Mouse (Mus musculus) heart, embryonic 14.5 days (tissue): ENCODE measurements around the gene Tbx21. TPM values are rescaled to one million over a fixed set of nuclear protein-coding genes. Genes with fewer than 3 reads are reported as not detected.

Source experiments
- ATAC-seq: fragments of 200-750 bp; cut with Nextera tagmentation; 2 replicates; pipeline ENCODE4 v1.8.0; 2017; ENCODE audit warnings: low read depth, moderate TSS enrichment; ENCODE audit not compliant: insufficient number of reproducible peaks, insufficient read depth, low FRiP score
- H3K27ac ChIP-seq, 2 experiments: fragments of 200-500 bp in 1 of 2; fragments of 300-500 bp in 1 of 2; sonication (generic) in 1 of 2; replicated peaks in 1 of 2; 2 replicates each; pipeline ENCODE4 v1.5.1; 2012 to 2014; ENCODE audit warnings: low read depth in 2 of 2, low read length in 2 of 2, control low read depth in 1 of 2, mild to moderate bottlenecking in 1 of 2, mixed read lengths in 1 of 2; ENCODE audit not compliant: control insufficient read depth in 1 of 2, insufficient read depth in 1 of 2
- H3K27me3 ChIP-seq: fragments of 300-500 bp; sonication (generic); 2 replicates; pipeline ENCODE4 v1.6.1; 2014; ENCODE audit warnings: mild to moderate bottlenecking, low read length, control low read depth; ENCODE audit not compliant: control insufficient read depth, insufficient read depth
- H3K36me3 ChIP-seq: fragments of 300-500 bp; sonication (generic); 2 replicates; pipeline ENCODE4 v1.6.1; 2014; ENCODE audit warnings: mild to moderate bottlenecking, control low read depth, low read length, mixed read lengths; ENCODE audit not compliant: control insufficient read depth, insufficient read depth
- H3K4me1 ChIP-seq, 2 experiments: fragments of 200-500 bp in 1 of 2; fragments of 300-500 bp in 1 of 2; sonication (generic) in 1 of 2; 2 replicates each; pipeline ENCODE4 v1.6.1; 2012 to 2014; ENCODE audit warnings: low read length in 2 of 2, control low read depth in 1 of 2, mixed read lengths in 1 of 2; ENCODE audit not compliant: control insufficient read depth in 2 of 2, insufficient read depth in 2 of 2
- H3K4me2 ChIP-seq: fragments of 300-500 bp; sonication (generic); 2 replicates; pipeline ENCODE4 v1.6.1; 2014; ENCODE audit warnings: mild to moderate bottlenecking, low read length
- H3K4me3 ChIP-seq, 2 experiments: fragments of 200-500 bp in 1 of 2; fragments of 300-500 bp in 1 of 2; sonication (generic) in 1 of 2; 2 replicates each; pipeline ENCODE4 v1.5.1; 2012 to 2014; ENCODE audit warnings: low read length in 2 of 2, mild to moderate bottlenecking in 2 of 2, control low read depth in 1 of 2, low read depth in 1 of 2, moderate library complexity in 1 of 2; ENCODE audit not compliant: control insufficient read depth in 1 of 2, insufficient read depth in 1 of 2
- H3K9ac ChIP-seq: fragments of 300-500 bp; sonication (generic); 2 replicates; pipeline ENCODE4 v1.6.1; 2014; ENCODE audit warnings: mild to moderate bottlenecking, low read length
- H3K9me3 ChIP-seq: fragments of 300-500 bp; sonication (generic); 2 replicates; pipeline ENCODE4 v1.6.1; 2016; ENCODE audit warnings: low read length, control low read depth; ENCODE audit not compliant: control insufficient read depth
- WGBS: fragments of 180-500 bp; shearing (Covaris S2); extraction: QIAGEN DNeasy Blood & Tissue Kit; methylation state at CpG from one replicate; pipeline ENCODE4 v1.1.7; 2014; 5-methylcytosine and 5-hydroxymethylcytosine counted together
- polyA plus RNA-seq: library from polyadenylated mRNA; unstranded; fragments of >200 nt; fragmentation: Nextera tagmentation; extraction: Ambion mirVana; gene quantifications from 2 replicates; pipeline ENCODE4 v1.2.1, GENCODE M21; 2014

Tbx21 gene
- polyA plus RNA-seq, 1 experiment from 2014 or later = 0.08 TPM

DNA sequence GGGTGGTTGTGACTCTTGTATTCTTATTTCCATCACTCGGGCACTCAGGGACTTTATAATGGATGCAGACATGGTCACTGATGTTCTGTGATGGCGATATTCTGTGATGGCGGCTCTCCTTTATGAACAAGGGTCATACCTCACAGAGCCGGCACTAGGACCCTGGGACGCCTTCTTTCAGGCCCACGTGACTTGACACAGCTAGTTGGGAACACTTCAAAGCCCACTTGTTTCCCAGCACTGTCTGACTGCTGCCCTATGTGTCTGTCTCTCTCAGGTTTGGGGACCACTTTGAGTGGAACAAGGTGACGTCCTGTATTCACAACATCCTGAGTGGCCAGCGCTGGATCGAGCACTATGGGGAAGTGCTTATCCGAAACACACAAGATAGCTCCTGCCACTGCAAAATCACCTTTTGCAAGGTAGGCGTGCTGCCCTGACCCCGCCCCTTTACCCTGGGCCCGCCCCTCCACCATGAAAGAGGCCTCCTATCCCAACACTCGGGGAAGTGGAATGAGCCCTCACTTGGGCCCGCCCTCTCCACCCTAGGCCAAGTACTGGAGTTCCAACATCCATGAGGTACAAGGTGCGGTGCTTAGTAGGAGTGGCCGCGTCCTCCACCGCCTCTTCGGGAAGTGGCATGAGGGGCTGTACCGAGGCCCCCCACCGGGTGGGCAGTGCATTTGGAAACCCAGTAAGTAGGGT is 48.3 kb downstream of the Tbx21 start:
- ATAC-seq = no peak

GRCm38 (mm10) chr11:97065538-97066295 is 49.4 kb downstream of the Tbx21 start:
- no peak overlapping the region for H3K4me2 ChIP-seq
- peaks cover 30% of the 10 kb centered on the region for H3K36me3 ChIP-seq
- H3K4me3 ChIP-seq = no peak overlapping the region
- no peak overlapping the region for H3K27ac ChIP-seq
- H3K4me1 ChIP-seq = peaks cover 2 to 9% of the 10 kb centered on the region in 2 experiments; a peak in 2 of 4 replicates
- no peaks in the 10 kb centered on the region for H3K27me3 ChIP-seq
- H3K9me3 ChIP-seq = no peaks in the 10 kb centered on the region
- WGBS = 76% methylated on average over 12 of the region's 12 CpGs
- no peak overlapping the region for H3K9ac ChIP-seq
- no peak for ATAC-seq

More for the DNA sequence above, 48.3 kb downstream of the Tbx21 start:
- H3K27me3 ChIP-seq = no peaks in the 10 kb centered on the region
- no peak overlapping the region for H3K9ac ChIP-seq
- H3K4me3 ChIP-seq = no peak overlapping the region
- WGBS = 51% methylated on average over 22 of the region's 22 CpGs
- no peaks in the 10 kb centered on the region for H3K9me3 ChIP-seq
- H3K4me2 ChIP-seq = no peak overlapping the region
- peaks cover 7 to 17% of the 10 kb centered on the region in 2 experiments; a peak in 3 of 4 replicates for H3K4me1 ChIP-seq
- peaks cover 19% of the 10 kb centered on the region for H3K36me3 ChIP-seq
- H3K27ac ChIP-seq = no peak overlapping the region

- Histone ChIP-seq H3K4me2 (no peak overlapping the region), H3K4me1 (peaks cover 0 to 5% of the 10 kb centered on the region in 2 experiments; a peak in 2 of 4 replicates), H3K27ac (no peak overlapping the region; a peak in 1 of 4 replicates), H3K9me3 (no peaks in the 10 kb centered on the region), H3K4me3 (no peak overlapping the region), H3K27me3 (no peaks in the 10 kb centered on the region), H3K9ac (no peak overlapping the region), H3K36me3 (peaks cover 41% of the 10 kb centered on the region)
- no peak for ATAC-seq
- 80% methylated on average over 3 of the region's 3 CpGs for WGBS
Observed at GRCm38 (mm10) chr11:97063921-97064295, 51.2 kb downstream of the Tbx21 start.

- Histone ChIP-seq H3K9me3 (no peaks in the 10 kb centered on the region), H3K4me3 (no peak overlapping the region), H3K4me1 (peaks cover 0 to 5% of the 10 kb centered on the region in 2 experiments; a peak in 2 of 4 replicates), H3K27ac (peak overlapping the region; percentile 14 to 34; a peak in 2 of 4 replicates), H3K36me3 (peaks cover 46% of the 10 kb centered on the region), H3K9ac (no peak overlapping the region), H3K27me3 (no peaks in the 10 kb centered on the region), H3K4me2 (no peak overlapping the region)
- WGBS = 57% methylated on average over 9 of the region's 9 CpGs
- ATAC-seq = no peak
Observed at GRCm38 (mm10) chr11:97063274-97063920, 51.7 kb downstream of the Tbx21 start.

- peak overlapping the region; percentile 85 for H3K4me2 ChIP-seq
- H3K4me3 ChIP-seq = no peak overlapping the region
- H3K4me1 ChIP-seq = peaks cover 9 to 21% of the 10 kb centered on the region in 2 experiments; a peak in 3 of 4 replicates
- no peak for ATAC-seq
- H3K27me3 ChIP-seq = no peaks in the 10 kb centered on the region
- 19% methylated on average over 11 of the region's 11 CpGs for WGBS
- H3K36me3 ChIP-seq = peaks cover 61% of the 10 kb centered on the region
- no peaks in the 10 kb centered on the region for H3K9me3 ChIP-seq
- H3K9ac ChIP-seq = no peak overlapping the region
- H3K27ac ChIP-seq = no peak overlapping the region
Observed at GRCm38 (mm10) chr11:97052219-97052646, 62.9 kb downstream of the Tbx21 start.

GRCm38 (mm10) chr11:97050944-97051586 is 64.1 kb downstream of the Tbx21 start:
- Histone ChIP-seq H3K4me3 (peak overlapping the region; percentile 67 to 72), H3K27me3 (no peaks in the 10 kb centered on the region), H3K9me3 (no peaks in the 10 kb centered on the region), H3K27ac (peak overlapping the region in 1 of 2 experiments; percentile 46; a peak in 3 of 4 replicates), H3K4me2 (peak overlapping the region; percentile 85), H3K36me3 (peaks cover 57% of the 10 kb centered on the region), H3K4me1 (peaks cover 9 to 21% of the 10 kb centered on the region in 2 experiments; a peak in 3 of 4 replicates), H3K9ac (peak overlapping the region; percentile 88)
- no peak; the same call in 1 of the 2 replicates for ATAC-seq
- 18% methylated on average over 13 of the region's 13 CpGs for WGBS
